Mouse (Mus musculus): ENCODE data around the gene Txndc15. TPM values are rescaled to one million over a fixed set of nuclear protein-coding genes. Genes with fewer than 3 reads are reported as not detected.
A peak's percentile ranks its signal among the peaks of the same experiment; 100 is the strongest.

The Txndc15 gene
- total RNA-seq, 2 experiments from 2014 or later, result 26.1 to 33.5 TPM

DNA sequence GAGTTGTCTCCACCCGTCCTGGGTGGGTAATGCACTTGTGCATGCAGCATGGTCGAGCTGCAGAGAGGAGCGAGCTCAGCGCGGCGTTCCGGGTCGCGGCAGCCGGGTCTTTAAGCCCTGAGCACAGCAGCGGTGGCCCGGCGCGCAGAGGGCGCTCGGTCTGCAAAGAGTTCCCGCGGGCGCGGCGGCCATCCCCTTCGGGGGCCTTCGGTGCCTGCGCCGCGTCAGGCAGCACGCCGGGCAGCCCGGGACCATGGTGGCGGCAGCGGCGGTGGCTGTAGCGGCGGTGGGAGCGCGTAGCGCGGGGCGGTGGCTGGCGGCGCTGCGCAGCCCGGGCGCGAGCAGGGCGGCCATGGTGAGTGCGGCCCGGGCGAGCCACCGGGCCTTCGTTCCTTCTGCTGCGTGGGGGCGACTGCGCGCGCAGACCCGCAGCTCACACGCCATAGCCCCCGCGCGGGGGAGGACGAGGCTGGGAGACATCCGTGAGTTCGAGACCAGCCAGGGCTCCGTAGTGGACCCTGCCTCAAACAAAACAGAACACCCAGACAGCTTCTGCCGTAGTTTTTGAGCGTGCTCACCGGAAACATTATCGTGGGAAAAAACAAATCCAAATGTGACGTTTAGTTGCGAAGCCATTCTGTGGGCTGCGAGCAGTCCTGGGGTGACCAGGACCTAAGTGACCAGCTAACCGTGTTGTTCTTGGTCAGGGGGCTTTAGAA, 12.8 kb downstream of the Txndc15 start, which contains the start of gene Pcbd2:
Pcbd2 (plus strand) TSS at position 249 of the 719 bp plus-strand sequence.
- ATAC-seq (replicated peaks; ENCODE audit: low FRiP score, low TSS enrichment, poor library complexity, severe bottlenecking), result peak; percentile 65

DNA sequence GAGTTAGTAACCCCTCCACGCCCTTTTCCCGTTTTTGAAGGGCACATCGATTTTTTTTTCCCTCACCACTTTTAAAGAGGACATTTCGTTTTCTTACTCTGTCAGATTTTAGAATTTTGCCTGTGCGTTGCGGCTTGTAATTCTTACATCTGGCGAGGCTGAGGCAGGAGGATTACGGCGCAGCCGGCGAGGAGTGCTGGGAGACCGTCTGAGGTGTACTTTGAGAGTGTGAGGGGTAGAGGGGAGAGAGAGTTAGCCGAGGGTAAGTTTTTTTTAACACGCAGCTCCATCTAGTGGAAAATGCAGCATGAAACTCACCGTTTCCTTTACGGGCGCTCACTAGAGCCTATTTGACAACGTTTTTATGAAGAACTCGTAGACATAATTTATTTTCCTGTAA, 13.4 kb downstream of the Txndc15 start:
- peak; percentile 81 for ATAC-seq (replicated peaks; ENCODE audit: low FRiP score, low TSS enrichment, poor library complexity, severe bottlenecking)

- ATAC-seq (replicated peaks; ENCODE audit: low FRiP score, low TSS enrichment, poor library complexity, severe bottlenecking), result no peak
Measured at GRCm38 (mm10) chr13:55730716-55731115, 16.3 kb downstream of the Txndc15 start.

- ATAC-seq (replicated peaks; ENCODE audit: low FRiP score, low TSS enrichment, poor library complexity, severe bottlenecking), result peak; percentile 78
Measured at GRCm38 (mm10) chr13:55732121-55732520, 17.7 kb downstream of the Txndc15 start.

DNA sequence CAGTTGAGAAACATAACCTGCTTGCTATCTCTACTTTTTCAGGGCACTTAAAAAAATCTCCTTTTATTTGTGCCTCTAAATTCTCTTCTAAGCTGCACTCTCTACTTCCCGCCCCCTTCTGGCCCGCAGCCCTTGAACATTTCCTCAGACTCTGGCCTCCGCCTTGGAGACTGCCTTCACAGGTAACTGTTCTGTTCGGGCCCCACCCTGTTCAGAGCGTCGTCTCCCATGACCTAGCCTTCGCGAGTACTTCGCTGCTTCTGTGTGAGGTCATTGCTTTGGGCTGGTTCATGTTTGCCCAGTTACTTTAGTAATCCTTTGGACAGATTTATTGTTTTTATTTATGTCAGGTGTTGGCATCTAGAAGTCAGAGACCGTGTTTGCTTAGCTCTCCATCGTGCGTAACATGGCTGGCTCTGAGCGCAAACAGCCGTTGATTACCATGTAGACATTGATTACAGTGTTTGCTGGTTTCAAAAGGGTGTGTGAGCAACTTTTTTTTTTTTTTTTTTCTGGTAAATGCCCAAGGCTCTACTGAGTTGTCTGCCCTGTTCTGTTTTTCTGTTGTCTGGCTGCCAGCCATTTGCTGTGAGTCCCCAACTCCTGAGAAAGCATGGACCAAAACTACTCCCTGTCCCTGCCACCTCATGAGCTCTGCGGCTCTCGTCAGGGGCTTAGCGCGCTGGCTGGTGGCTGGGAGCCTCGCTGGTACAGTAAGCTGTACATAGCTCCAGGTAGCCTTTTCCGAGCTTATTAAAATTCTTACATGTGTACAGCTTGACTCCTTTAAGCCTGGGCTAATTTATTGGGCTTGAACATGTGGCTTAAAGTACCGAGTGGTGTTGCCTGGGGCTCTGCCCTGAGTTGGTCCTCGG, 19.4 kb downstream of the Txndc15 start:
- ATAC-seq (replicated peaks; ENCODE audit: low FRiP score, low TSS enrichment, poor library complexity, severe bottlenecking), result no peak

DNA sequence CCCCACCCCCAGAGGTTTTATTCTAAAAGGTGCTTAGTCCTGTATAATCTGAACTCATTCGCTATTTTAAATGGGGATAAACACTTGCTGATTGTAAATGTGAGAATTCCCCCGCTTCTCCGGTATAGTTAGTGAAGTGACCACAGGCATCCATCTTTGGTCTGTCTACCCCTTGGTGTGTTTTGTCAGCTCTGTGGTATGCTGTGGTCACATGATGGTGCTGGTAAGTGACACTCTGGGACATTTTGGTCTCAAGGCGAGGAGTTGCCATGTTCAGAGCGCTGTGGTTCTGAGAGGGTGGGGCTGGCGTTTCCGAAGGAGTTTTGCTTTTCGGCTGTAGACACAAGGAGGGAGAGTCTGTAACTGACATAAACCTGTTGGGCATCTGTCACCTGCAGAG, 23.4 kb downstream of the Txndc15 start:
- ATAC-seq (replicated peaks; ENCODE audit: low FRiP score, low TSS enrichment, poor library complexity, severe bottlenecking), result no peak

- no peak for ATAC-seq (replicated peaks; ENCODE audit: low FRiP score, low TSS enrichment, poor library complexity, severe bottlenecking)
Measured at GRCm38 (mm10) chr13:55742306-55742705, 27.9 kb downstream of the Txndc15 start.

DNA sequence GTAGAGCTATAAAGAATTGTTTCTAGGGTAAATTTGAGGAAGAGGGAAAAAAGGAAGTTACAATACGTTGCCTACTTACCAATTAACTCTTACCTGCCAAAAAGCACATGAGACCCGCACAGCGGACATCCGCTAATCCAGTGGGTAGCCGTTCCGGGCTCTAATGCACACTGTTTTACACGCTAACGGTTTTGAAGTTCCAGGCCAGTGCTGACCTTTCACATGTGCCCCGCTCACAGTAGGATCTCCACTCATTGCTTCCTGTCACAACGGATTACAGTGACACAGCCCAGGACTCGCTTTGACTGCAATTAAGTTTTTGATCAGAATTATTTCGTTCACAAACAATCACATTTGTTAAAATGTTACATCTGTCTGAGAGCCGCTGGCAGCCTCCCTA, 39.9 kb downstream of the Txndc15 start:
- 0 out of 2 replicates have a peak, but pooled peaks have one; percentile 27 for ATAC-seq (replicated peaks; ENCODE audit: low FRiP score, low TSS enrichment, poor library complexity, severe bottlenecking)

GRCm38 (mm10) chr13:55756789-55757188, 42.3 kb downstream of the Txndc15 start:
- no peak for ATAC-seq (replicated peaks; ENCODE audit: low FRiP score, low TSS enrichment, poor library complexity, severe bottlenecking)

DNA sequence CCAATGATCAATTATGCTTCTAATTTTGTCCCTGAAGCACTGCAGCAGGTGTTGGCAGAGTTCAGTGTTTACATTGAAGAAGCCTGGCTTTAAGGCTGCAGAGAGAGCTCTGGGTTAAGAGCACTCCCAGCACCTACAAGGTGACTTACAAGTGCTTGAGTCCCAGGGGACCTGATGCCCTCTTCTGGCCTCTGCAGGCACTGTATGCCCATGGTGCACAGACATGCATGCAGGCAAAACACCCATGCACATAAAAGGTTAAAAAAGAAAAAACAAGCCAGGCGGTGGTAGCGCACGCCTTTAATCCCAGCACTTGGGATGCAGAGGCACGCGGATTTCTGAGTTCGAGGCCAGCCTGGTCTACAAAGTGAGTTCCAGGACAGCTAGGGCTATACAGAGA, 43.2 kb downstream of the Txndc15 start:
- 0 out of 2 replicates have a peak, but pooled peaks have one; percentile 63 for ATAC-seq (replicated peaks; ENCODE audit: low FRiP score, low TSS enrichment, poor library complexity, severe bottlenecking)

GRCm38 (mm10) chr13:55760576-55760975, 46.1 kb downstream of the Txndc15 start:
- no peak for ATAC-seq (replicated peaks; ENCODE audit: low FRiP score, low TSS enrichment, poor library complexity, severe bottlenecking)

DNA sequence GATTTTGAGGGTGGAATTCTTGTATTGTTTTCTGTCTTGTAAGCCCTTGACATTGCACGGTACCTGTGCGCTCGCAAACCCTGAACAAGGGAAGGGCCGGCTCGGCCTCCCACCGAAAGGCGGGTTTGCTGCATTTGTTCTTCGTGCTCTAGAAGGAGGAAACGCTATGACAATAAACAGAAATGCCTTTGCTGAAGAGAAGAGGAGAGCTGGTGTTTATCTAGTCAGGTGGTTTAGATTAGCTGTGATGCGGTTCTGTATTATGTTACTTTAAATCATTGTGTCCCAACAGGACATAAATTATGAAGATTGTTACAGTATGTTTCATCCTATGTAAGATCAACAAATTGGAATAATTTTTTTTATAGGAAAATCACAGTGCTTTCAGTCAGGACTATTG, 47.0 kb downstream of the Txndc15 start:
- no peak for ATAC-seq (replicated peaks; ENCODE audit: low FRiP score, low TSS enrichment, poor library complexity, severe bottlenecking)

GRCm38 (mm10) chr13:55774352-55774751, 59.9 kb downstream of the Txndc15 start:
- no peak for ATAC-seq (replicated peaks; ENCODE audit: low FRiP score, low TSS enrichment, poor library complexity, severe bottlenecking)

GRCm38 (mm10) chr13:55775056-55775455, 60.6 kb downstream of the Txndc15 start:
- ATAC-seq (replicated peaks; ENCODE audit: low FRiP score, low TSS enrichment, poor library complexity, severe bottlenecking), result no peak

Other genes starting within 250 kb of the Txndc15 start
- gene Dbn1, start 226.5 kb upstream of the Txndc15 start, total RNA-seq (2014; fragmentation: Nextera tagmentation), result 0.84 TPM in 1 of 2 replicates, not detected in the other
- 2.4 TPM in 1 of 2 replicates, not detected in the other for gene Dbn1, start 226.5 kb upstream of the Txndc15 start, total RNA-seq (2017)
- gene Pdlim7, start 201.0 kb upstream of the Txndc15 start, total RNA-seq (2014; fragmentation: Nextera tagmentation), result 11.5 and 13.2 TPM in 2 replicates
- gene Pdlim7, start 201.0 kb upstream of the Txndc15 start, total RNA-seq (2017), result 3.0 and 4.3 TPM in 2 replicates
- 1.5 and 2.2 TPM in 2 replicates for gene Dok3, start 185.4 kb upstream of the Txndc15 start, total RNA-seq (2014; fragmentation: Nextera tagmentation)
- gene Dok3, start 185.4 kb upstream of the Txndc15 start, total RNA-seq (2017), result 1.8 and 2.9 TPM in 2 replicates
- gene Ddx41, start 178.0 kb upstream of the Txndc15 start, total RNA-seq (2014; fragmentation: Nextera tagmentation), result 55.0 and 56.4 TPM in 2 replicates
- gene Ddx41, start 178.0 kb upstream of the Txndc15 start, total RNA-seq (2017), result 58.9 and 64.3 TPM in 2 replicates
- gene Fam193b, start 143.5 kb upstream of the Txndc15 start, total RNA-seq (2014; fragmentation: Nextera tagmentation), result 49.7 and 72.9 TPM in 2 replicates
- gene Fam193b, start 143.5 kb upstream of the Txndc15 start, total RNA-seq (2017), result 17.9 and 22.9 TPM in 2 replicates
- 65.7 and 68.8 TPM in 2 replicates for gene Tmed9, start 140.9 kb upstream of the Txndc15 start, total RNA-seq (2014; fragmentation: Nextera tagmentation)
- gene Tmed9, start 140.9 kb upstream of the Txndc15 start, total RNA-seq (2017), result 145 and 158 TPM in 2 replicates
- 8.2 and 9.4 TPM in 2 replicates for gene B4galt7, start 114.8 kb upstream of the Txndc15 start, total RNA-seq (2014; fragmentation: Nextera tagmentation)
- gene B4galt7, start 114.8 kb upstream of the Txndc15 start, total RNA-seq (2017), result 9.8 and 16.3 TPM in 2 replicates
- gene Caml, start 91.6 kb upstream of the Txndc15 start, total RNA-seq (2014; fragmentation: Nextera tagmentation), result 60.6 and 73.2 TPM in 2 replicates
- 57.7 and 60.8 TPM in 2 replicates for gene Caml, start 91.6 kb upstream of the Txndc15 start, total RNA-seq (2017)
- 87.1 and 100 TPM in 2 replicates for gene Ddx46, start 79.6 kb upstream of the Txndc15 start, total RNA-seq (2014; fragmentation: Nextera tagmentation)
- gene Ddx46, start 79.6 kb upstream of the Txndc15 start, total RNA-seq (2017), result 131 and 141 TPM in 2 replicates
- 37.2 and 38.5 TPM in 2 replicates for gene B230219D22Rik, start 21.5 kb upstream of the Txndc15 start, total RNA-seq (2014; fragmentation: Nextera tagmentation)
- gene B230219D22Rik, start 21.5 kb upstream of the Txndc15 start, total RNA-seq (2017), result 25.8 and 36.3 TPM in 2 replicates
- 25.5 and 33.1 TPM in 2 replicates for gene Pcbd2, start 12.7 kb downstream of the Txndc15 start, total RNA-seq (2014; fragmentation: Nextera tagmentation)
- 12.9 and 23.9 TPM in 2 replicates for gene Pcbd2, start 12.7 kb downstream of the Txndc15 start, total RNA-seq (2017)
- gene Catsper3, start 69.9 kb downstream of the Txndc15 start, total RNA-seq (2014; fragmentation: Nextera tagmentation), result not detected in 2 replicates
- gene Catsper3, start 69.9 kb downstream of the Txndc15 start, total RNA-seq (2017), result not detected in 2 replicates
- gene Pitx1, start 121.5 kb downstream of the Txndc15 start, total RNA-seq (2014; fragmentation: Nextera tagmentation), result not detected in 2 replicates
- gene Pitx1, start 121.5 kb downstream of the Txndc15 start, total RNA-seq (2017), result not detected in 2 replicates